Mouse (Mus musculus): Measurements from ENCODE around the gene Fras1. TPM values are rescaled to one million over a fixed set of nuclear protein-coding genes. Genes with fewer than 3 reads are reported as not detected.
A peak's percentile ranks its signal among the peaks of the same experiment; 100 is the strongest.

Gene Fras1
- total RNA-seq, 2 experiments from 2014 or later = 12.1 to 26.7 TPM

- no peak for DNase-seq (ENCODE audit: low spot score in 2 of 2)
Measured at GRCm38 (mm10) chr5:96639213-96639910, 265.6 kb downstream of the Fras1 start.

DNA sequence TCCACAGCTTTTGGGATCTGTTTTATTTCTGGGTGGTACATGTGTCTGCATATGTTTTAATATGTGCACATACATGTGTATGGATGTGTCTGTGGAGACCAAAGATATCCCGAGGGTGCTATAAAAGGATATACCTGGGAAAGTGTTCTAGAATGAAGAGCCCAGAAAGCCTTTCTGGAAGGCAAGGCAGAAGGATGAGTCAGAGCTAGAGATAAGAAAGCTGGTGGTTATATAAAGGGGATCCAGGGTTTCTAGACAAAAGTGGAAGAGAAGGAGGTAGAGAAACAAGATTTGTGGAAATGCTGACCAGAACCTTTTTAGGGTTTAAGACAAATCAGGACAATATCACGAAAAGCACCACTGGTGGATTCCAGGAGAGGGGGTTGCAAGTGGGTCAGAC is 267.5 kb downstream of the Fras1 start:
- no peak for DNase-seq (ENCODE audit: low spot score in 2 of 2)

DNA sequence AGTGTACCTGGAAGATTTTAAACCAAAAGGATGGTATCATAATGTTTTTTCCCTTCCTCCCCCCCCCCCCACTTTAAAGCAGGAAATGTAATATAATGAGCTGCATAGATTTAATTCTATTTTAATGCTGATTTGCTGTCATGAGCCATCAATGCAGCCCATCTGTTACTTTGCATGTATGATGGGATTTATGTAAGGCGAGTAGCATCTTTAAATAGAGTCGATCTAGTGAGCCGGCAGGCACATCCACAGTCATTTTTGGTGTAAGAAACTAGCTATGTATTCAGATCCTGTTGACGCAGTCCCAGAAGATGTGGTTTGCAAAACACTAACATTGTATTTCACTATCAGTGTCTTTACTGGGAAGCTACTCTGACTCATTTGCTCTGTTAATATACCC is 301.9 kb downstream of the Fras1 start:
- no peak for DNase-seq (ENCODE audit: low spot score in 2 of 2)

DNA sequence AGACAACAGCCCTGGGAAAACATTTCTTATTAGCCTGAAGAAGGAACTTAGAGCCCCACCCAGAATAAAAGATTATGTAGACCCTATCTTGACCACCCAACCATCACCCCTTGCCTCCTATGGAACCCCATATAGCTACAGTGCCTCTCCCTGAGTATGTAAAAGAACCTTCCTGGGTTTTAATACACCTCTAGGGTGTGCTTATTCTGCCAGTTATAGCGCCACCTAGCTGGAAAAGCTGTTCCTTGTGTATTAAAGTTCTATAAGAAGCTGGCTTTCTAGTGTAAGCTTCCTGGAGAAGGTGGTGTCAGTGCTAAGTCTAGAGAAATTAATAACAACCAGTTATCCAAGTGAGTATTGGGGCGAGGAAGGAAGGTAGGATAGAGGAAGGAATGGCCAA is 303.7 kb downstream of the Fras1 start:
- peak in 1 of 2 experiments; percentile 12 for DNase-seq (ENCODE audit: low spot score in 2 of 2)

DNA sequence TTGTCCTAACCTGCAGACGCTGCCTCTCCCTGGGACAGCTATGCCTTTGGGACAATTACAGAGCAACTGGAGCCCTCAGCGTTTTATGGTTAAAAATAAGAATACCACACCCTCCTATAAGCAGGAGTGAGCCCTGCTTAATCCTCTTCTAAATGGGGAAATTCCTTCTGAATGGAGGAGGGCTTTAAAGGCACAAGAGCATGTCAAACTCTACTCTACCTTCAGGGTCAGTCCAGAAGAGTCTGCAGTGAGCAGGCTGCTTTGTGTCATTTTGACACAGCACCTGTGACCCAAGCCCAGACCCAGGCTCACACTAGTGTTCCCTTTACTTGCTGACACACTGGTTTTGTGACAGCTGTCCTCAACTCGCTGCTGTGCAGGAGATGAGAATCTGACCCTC is 307.3 kb downstream of the Fras1 start:
- no peak for DNase-seq (ENCODE audit: low spot score in 2 of 2)

- DNase-seq (ENCODE audit: low spot score in 2 of 2) = no peak
Measured at GRCm38 (mm10) chr5:96682777-96683176, 309.0 kb downstream of the Fras1 start.

- no peak for DNase-seq (ENCODE audit: low spot score in 2 of 2)
Measured at GRCm38 (mm10) chr5:96688885-96689284, 315.1 kb downstream of the Fras1 start.

DNA sequence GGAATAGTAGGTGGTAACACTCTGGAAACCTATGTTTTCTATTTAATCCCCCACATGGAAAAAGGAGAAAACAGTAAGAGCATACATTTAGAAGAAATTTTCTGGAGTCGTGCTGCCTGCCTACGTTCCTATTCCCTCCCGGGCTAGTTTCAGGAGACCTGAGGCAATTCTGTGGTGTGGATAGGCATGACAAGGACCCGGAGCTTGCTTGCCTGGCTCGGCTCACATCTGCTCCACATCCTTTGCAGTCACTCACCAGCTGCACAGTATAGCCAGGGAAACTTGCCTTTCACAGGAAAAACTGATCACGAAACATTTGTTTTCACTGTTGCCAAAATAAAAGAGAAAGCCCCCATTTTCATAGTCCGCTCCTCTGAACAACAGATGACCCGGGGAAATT is 325.2 kb downstream of the Fras1 start:
- no peak for DNase-seq (ENCODE audit: low spot score in 2 of 2)

DNA sequence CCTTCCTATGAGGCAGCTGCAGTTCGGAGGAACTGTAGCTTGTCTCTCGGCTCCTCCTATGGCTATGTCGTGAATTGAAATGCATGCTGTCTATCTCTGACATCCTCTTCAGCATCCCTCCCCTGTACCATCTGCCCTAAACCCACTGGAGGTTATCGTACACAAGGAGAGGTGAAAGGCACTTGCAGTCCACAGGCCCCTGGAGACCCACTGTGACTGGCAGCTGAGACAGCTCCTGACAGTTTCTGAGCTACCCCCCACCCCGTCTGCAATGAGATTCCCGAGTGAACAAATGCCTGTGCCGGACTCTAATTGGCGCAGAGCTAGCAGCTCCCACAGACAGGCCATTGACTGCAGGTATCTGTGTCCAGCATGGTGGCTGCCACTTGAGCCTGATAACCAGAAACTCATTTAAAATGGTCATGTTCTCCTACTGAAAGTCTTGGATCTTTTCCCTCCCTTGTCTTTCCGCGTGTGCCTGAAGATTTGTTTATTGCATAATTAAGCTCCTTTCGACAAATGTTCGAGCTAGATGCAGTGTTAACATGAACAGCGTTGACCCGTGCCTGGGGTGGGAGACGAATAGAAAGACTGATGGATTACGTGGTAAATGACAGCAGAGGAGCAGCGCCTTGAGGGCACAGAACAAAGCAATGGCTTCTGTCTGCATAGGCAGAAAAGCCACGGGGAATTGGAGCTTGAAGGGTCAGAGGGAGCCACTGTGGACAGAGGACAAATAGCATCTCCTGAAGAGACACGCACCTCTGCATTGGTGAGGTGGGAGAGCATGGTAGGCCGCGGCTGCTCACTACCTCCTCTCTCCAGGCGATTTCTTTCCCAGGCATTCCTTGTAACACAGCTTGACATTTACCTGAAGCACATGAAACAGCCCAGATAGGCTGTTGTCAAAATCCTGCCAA is 329.2 kb downstream of the Fras1 start:
- DNase-seq (ENCODE audit: low spot score in 2 of 2) = no peak

- no peak for DNase-seq (ENCODE audit: low spot score in 2 of 2)
Measured at GRCm38 (mm10) chr5:96708515-96708914, 334.8 kb downstream of the Fras1 start.

DNA sequence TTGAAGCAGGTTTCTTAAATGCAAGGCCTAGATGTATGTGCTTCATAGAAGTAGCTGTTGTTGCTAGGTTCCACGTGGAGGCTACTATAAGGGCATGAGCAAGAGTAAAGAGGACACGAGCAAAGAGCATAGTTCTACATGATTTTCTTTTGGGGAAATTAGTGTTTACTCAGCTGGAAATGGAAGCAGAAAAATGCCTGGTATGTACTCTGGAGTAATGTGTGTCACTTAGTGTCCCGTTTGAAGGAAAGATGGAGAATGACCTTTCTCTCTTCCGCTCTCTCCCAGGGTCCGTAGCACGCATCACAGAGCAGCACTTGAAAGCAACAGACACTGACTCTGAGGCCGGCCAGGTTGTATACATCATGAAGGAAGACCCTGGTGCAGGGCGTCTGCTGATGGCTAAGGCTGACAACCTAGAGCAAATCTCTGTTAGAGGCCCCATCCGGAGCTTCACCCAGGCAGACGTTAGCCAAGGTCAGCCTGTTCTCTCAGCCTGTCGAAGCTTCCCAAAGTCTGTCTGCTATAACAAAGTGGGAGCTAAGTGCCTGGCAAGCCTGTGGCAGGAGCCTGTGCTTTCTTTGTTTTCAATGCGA is 338.4 kb downstream of the Fras1 start:
- no peak for DNase-seq (ENCODE audit: low spot score in 2 of 2)

- no peak for DNase-seq (ENCODE audit: low spot score in 2 of 2)
Measured at GRCm38 (mm10) chr5:96712799-96713198, 339.0 kb downstream of the Fras1 start.

DNA sequence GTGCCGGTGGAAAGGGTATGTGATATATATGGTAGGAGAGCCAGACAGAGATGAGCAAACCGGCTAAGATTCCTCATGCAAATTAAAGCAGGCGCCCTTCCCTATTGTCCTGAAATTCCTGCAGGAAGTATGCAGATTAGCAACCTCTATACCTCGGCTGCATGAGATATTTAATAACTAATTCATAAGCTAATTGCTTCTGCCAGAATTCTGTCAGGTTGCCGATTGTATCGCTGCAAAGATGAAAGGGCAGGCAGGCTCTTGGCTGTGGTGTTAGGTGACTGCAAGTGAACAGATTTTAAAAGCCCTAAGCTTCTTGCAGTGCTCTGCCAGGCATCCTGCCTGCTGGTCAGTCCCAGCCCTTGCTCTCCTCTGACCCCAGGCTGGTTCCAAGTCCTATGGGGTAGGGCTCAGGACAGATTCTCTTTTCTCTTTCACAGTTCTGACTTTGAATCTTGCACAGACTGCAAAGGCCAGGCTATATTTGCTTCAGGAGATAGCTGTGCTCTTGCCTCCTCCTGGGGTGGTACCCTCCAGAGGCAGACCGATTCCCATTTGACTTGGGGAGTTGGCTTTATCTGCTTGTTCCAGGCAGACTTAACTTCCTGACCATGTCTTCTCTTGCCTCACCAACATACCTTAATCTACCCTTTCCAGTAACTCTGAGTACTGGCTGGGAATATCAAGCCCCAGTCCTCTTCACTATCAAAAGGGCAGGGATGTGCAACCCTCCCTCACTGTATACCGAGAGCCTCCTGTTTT is 342.7 kb downstream of the Fras1 start:
- no peak for DNase-seq (ENCODE audit: low spot score in 2 of 2)

DNA sequence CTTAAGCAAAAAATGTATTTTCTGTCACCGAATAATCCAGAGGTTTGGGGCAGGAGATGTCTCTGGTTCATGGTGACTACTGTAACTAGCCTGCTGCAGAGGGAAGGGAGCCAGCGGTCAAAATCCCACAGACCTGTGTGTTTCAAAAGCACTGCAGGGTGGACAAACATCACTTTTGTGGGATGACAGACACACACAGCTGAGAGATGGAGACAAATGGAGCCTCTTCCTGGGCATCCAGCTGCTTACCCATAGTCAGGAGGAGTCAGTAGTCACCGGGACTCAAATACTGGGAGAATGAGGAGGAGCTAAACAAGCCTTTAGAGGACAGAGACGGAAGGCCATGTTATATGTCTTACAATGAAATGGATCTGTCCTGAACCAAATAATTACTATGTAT is 343.9 kb downstream of the Fras1 start:
- DNase-seq (ENCODE audit: low spot score in 2 of 2) = no peak

DNA sequence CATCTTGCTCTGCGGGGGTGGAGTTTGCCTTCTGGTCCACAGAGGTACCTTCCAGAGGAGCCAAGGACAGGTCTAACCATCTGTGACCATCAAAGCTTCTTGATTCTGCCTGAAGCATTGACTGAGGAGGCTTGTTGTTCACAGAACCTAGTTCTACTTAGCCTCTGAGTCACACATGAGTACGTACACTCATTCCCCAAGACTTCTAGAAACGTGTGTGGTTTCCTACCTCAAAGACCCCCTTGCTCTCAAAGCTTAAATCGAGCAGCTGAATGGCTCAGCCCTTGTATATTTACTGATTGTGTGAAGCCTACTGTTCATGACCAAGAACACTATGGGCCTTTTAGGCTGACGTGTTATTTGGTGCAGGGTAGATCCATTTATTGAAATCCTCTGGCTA is 344.8 kb downstream of the Fras1 start:
- no peak for DNase-seq (ENCODE audit: low spot score in 2 of 2)

GRCm38 (mm10) chr5:96719221-96719620 is 345.5 kb downstream of the Fras1 start:
- no peak for DNase-seq (ENCODE audit: low spot score in 2 of 2)

GRCm38 (mm10) chr5:96722690-96723089 is 348.9 kb downstream of the Fras1 start:
- DNase-seq (ENCODE audit: low spot score in 2 of 2) = no peak

DNA sequence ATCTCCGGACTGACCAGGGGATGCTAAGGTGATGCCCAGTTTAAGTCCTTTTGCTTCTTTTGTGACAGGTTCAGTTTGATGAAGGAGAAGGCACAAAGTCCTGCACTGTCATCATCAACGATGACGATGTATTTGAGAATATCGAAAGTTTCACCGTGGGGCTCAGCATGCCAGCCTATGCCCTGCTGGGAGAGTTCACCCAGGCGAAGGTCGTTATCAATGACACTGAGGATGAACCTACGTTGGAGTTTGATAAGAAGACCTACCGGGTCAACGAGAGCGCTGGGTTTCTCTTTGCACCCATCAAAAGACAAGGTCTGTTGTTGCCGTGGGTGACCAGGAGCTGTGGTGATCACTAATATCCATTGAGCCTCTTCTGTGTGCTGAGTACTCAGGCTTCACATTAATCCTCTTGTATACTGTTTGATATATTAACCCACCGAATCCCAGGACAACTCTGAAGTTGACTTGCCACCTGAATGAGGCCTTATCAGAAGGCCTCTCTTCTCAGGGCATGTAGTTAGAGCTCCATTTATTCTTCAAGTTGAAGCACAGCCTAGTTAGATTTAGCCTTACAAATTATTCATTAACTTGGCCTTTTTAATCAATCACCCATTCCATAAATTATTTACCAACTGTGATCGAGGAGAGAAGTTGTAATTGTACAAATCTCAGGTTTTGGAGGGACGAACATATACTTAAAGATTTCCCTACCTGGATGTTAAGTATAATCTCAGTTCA is 365.6 kb downstream of the Fras1 start:
- no peak for DNase-seq (ENCODE audit: low spot score in 2 of 2)

DNA sequence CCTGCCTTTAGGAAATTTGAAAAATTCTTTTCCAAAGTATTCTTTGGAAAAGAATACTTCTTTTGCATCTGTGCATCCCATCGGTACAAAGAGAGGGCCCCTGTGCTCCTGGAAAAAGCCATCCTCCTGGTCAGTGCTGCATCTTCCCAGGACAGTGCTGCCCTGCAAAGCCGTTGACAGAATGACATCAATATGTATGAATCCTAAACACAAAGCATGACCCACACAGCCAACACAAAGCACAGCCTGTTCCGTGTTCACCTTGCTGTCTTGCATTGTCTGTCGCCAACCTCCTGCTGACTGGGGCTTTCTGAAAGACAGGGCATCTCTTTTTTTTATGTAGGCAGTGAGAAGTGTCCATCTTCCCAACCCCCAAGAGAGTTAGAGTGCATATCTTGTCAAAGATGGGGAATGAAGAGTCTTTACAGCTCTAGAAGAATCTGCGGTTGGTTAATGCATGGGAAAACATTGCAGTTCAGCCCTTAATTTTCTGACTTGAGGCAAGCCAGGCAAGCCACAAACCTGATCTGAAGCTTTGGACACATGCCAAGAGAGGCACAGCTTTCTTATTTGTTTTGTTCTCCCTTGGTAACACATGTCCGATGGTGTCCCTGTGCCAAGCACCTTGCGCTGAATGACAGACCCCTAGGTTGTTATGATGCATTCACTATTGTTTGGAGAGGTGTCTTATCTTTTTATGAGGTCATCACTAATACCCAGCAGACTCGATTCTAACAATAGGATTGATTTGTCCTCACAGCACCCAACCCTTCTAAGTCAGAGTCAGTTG is 373.6 kb downstream of the Fras1 start:
- DNase-seq (ENCODE audit: low spot score in 2 of 2) = no peak

DNA sequence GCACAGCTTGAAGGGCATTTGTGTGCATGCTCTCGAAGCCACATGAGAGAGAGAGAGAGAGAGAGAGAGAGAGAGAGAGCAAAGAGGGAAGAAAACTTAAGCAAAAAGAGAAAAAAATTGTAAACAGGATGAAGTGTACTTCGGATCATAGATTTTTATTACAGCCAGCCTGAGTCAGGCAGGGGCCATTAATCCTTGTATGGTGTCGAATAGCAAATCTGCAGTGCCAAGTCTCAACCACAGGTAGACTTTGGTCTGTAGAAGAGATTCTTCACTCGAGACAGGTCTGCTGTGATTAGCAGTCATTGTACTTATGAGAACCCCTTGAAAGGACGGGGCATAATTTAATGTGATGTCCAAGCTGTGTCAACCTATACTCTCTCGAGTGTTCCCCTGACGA is 383.9 kb downstream of the Fras1 start:
- DNase-seq (ENCODE audit: low spot score in 2 of 2) = no peak

All from adrenal gland, postnatal 4 days (tissue).